Mouse (Mus musculus) lung, adult 18-20 months (tissue): ENCODE measurements around the gene Prdm16.

Experiments used
- DNase-seq, 2 experiments: peaks; one replicate each; pipeline ENCODE4 v3.0.0; 2022; ENCODE audit warnings: mixed read lengths in 2 of 2

The Prdm16 gene

GRCm38 (mm10) chr4:154549961-154550393 is 86.7 kb downstream of the Prdm16 start:
- no peak for DNase-seq

- no peak for DNase-seq
Measured at GRCm38 (mm10) chr4:154549497-154549896, 87.2 kb downstream of the Prdm16 start.

GRCm38 (mm10) chr4:154547176-154547855 is 89.4 kb downstream of the Prdm16 start:
- peak; percentile 66 to 78 for DNase-seq

GRCm38 (mm10) chr4:154545296-154545695 is 91.4 kb downstream of the Prdm16 start:
- no peak for DNase-seq

GRCm38 (mm10) chr4:154543921-154544320 is 92.8 kb downstream of the Prdm16 start:
- no peak for DNase-seq

GRCm38 (mm10) chr4:154543128-154543527 is 93.5 kb downstream of the Prdm16 start:
- no peak for DNase-seq

GRCm38 (mm10) chr4:154542568-154542967 is 94.1 kb downstream of the Prdm16 start:
- DNase-seq: no peak

- no peak for DNase-seq
Measured at GRCm38 (mm10) chr4:154541632-154542276, 94.9 kb downstream of the Prdm16 start.

GRCm38 (mm10) chr4:154540671-154541070 is 96.0 kb downstream of the Prdm16 start:
- DNase-seq: no peak

GRCm38 (mm10) chr4:154539703-154540102 is 97.0 kb downstream of the Prdm16 start:
- no peak for DNase-seq

- no peak for DNase-seq
Measured at GRCm38 (mm10) chr4:154538727-154539126, 97.9 kb downstream of the Prdm16 start.

GRCm38 (mm10) chr4:154536110-154536509 is 100.6 kb downstream of the Prdm16 start:
- DNase-seq: no peak

GRCm38 (mm10) chr4:154531368-154531767 is 105.3 kb downstream of the Prdm16 start:
- no peak for DNase-seq

GRCm38 (mm10) chr4:154530336-154530735 is 106.3 kb downstream of the Prdm16 start:
- DNase-seq: peak; percentile 49

GRCm38 (mm10) chr4:154527506-154527905 is 109.2 kb downstream of the Prdm16 start:
- peak; percentile 89 to 92 for DNase-seq

- DNase-seq: peak; percentile 74 to 84
Measured at GRCm38 (mm10) chr4:154526351-154526786, 110.3 kb downstream of the Prdm16 start.

- DNase-seq: no peak
Measured at GRCm38 (mm10) chr4:154523898-154524297, 112.8 kb downstream of the Prdm16 start.

- DNase-seq: peak; percentile 58 to 72
Measured at GRCm38 (mm10) chr4:154521881-154522676, 114.6 kb downstream of the Prdm16 start.

GRCm38 (mm10) chr4:154519470-154520037 is 117.1 kb downstream of the Prdm16 start:
- DNase-seq: no peak

GRCm38 (mm10) chr4:154517991-154518390 is 118.7 kb downstream of the Prdm16 start:
- DNase-seq: no peak

GRCm38 (mm10) chr4:154516470-154516869 is 120.2 kb downstream of the Prdm16 start:
- DNase-seq: no peak

- peak in 1 of 2 experiments; percentile 52 for DNase-seq
Measured at GRCm38 (mm10) chr4:154513664-154514063, 123.0 kb downstream of the Prdm16 start.

- no peak for DNase-seq
Measured at GRCm38 (mm10) chr4:154512518-154513090, 124.1 kb downstream of the Prdm16 start.
